Mouse (Mus musculus) limb, embryonic 10.5 days (tissue): ENCODE results near the gene Hes7. TPM values are rescaled to one million over a fixed set of nuclear protein-coding genes. Genes with fewer than 3 reads are reported as not detected.
"Not testable (repeated sequence)": the region's sequence is repeated elsewhere in the genome, so short reads cannot be mapped to it uniquely, and the experiment has no call there.

Experiments
- DNase-seq: peaks from one replicate; pipeline ENCODE4 v3.0.0-alpha.2; 2017; ENCODE audit warnings: low spot score
- H3K27ac ChIP-seq: fragments of 300-500 bp; sonication (generic); 2 replicates; pipeline ENCODE4 v1.5.1; 2016; ENCODE audit warnings: mild to moderate bottlenecking
- H3K27me3 ChIP-seq: fragments of 300-500 bp; sonication (generic); 2 replicates; pipeline ENCODE4 v1.6.1; 2016; ENCODE audit warnings: low read depth, mild to moderate bottlenecking; ENCODE audit not compliant: poor library complexity, severe bottlenecking
- H3K36me3 ChIP-seq: fragments of 300-500 bp; sonication (generic); 2 replicates; pipeline ENCODE4 v1.6.1; 2016; ENCODE audit warnings: mild to moderate bottlenecking, moderate library complexity
- H3K4me1 ChIP-seq: fragments of 300-500 bp; sonication (generic); 2 replicates; pipeline ENCODE4 v1.6.1; 2016
- H3K4me3 ChIP-seq: fragments of 300-500 bp; sonication (generic); 2 replicates; pipeline ENCODE4 v1.5.1; 2016; ENCODE audit warnings: mild to moderate bottlenecking, moderate library complexity
- H3K9me3 ChIP-seq: fragments of 300-500 bp; sonication (generic); replicated peaks from 2 replicates; pipeline ENCODE4 v1.6.1; 2016; ENCODE audit warnings: mild to moderate bottlenecking
- WGBS: fragments of 180-500 bp; shearing (Covaris S2); methylation state at CpG from one replicate; pipeline ENCODE4 v1.1.7; 2016; 5-methylcytosine and 5-hydroxymethylcytosine counted together
- polyA plus RNA-seq: library from polyadenylated mRNA; unstranded; fragments of >200 nt; fragmentation: Nextera tagmentation; extraction: Ambion mirVana; gene quantifications from 2 replicates; pipeline ENCODE4 v1.2.1, GENCODE M21; 2016

The Hes7 gene
- polyA plus RNA-seq, 1 experiment from 2014 or later = 0.90 TPM

GRCm38 (mm10) chr11:69091566-69092385, 28.4 kb upstream of the Hes7 start:
- WGBS = 66% methylated on average over 7 of the region's 7 CpGs
- H3K4me1 ChIP-seq = peaks cover 66% of the 10 kb centered on the region
- no peak for DNase-seq
- H3K27ac ChIP-seq = no peak overlapping the region
- peaks cover 34% of the 10 kb centered on the region for H3K36me3 ChIP-seq
- no peaks in the 10 kb centered on the region for H3K27me3 ChIP-seq
- H3K4me3 ChIP-seq = peak overlapping the region; percentile 13; the same call in 1 of the 2 replicates
- H3K9me3 ChIP-seq = no peaks in the 10 kb centered on the region

- no peaks in the 10 kb centered on the region for H3K27me3 ChIP-seq
- peak; percentile 90 for DNase-seq
- H3K9me3 ChIP-seq = no peaks in the 10 kb centered on the region
- H3K36me3 ChIP-seq = peaks cover 34% of the 10 kb centered on the region
- H3K4me3 ChIP-seq = peak overlapping the region; percentile 13; the same call in 1 of the 2 replicates
- H3K4me1 ChIP-seq = peaks cover 66% of the 10 kb centered on the region
- no peak overlapping the region for H3K27ac ChIP-seq
- 6% methylated on average over 3 of the region's 3 CpGs for WGBS
Measured at GRCm38 (mm10) chr11:69092386-69092751, 27.8 kb upstream of the Hes7 start.

- WGBS = 94% methylated on average over 4 of the region's 4 CpGs
- no peak for DNase-seq
Measured at GRCm38 (mm10) chr11:69092871-69093270, 27.3 kb upstream of the Hes7 start.

DNA sequence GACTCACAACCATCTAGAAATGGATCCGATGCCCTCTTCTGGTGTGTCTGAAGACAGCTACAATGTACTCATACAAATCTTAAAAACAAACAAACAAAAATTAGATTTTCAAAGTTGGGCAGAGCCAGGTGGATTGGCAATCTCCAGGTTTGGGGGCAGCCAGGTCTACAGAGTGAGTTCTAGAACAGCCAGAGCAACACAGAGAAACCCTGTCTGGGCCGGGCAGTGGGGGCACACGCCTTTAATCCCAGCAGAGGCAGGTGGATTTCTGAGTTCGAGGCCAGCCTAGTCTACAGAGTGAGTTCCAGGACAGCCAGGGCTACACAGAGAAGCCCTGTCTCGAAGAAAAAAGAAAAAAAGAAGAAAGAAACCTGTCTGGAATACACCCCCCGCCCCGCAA, 26.3 kb upstream of the Hes7 start:
- WGBS = 85% methylated on average over 7 of the region's 7 CpGs

More at GRCm38 (mm10) chr11:69092871-69093270, 27.3 kb upstream of the Hes7 start:
- no peak overlapping the region for H3K27ac ChIP-seq
- no peaks in the 10 kb centered on the region for H3K9me3 ChIP-seq
- H3K27me3 ChIP-seq = no peaks in the 10 kb centered on the region
- no peak overlapping the region for H3K4me3 ChIP-seq
- peaks cover 67% of the 10 kb centered on the region for H3K4me1 ChIP-seq
- H3K36me3 ChIP-seq = peaks cover 34% of the 10 kb centered on the region

DNA sequence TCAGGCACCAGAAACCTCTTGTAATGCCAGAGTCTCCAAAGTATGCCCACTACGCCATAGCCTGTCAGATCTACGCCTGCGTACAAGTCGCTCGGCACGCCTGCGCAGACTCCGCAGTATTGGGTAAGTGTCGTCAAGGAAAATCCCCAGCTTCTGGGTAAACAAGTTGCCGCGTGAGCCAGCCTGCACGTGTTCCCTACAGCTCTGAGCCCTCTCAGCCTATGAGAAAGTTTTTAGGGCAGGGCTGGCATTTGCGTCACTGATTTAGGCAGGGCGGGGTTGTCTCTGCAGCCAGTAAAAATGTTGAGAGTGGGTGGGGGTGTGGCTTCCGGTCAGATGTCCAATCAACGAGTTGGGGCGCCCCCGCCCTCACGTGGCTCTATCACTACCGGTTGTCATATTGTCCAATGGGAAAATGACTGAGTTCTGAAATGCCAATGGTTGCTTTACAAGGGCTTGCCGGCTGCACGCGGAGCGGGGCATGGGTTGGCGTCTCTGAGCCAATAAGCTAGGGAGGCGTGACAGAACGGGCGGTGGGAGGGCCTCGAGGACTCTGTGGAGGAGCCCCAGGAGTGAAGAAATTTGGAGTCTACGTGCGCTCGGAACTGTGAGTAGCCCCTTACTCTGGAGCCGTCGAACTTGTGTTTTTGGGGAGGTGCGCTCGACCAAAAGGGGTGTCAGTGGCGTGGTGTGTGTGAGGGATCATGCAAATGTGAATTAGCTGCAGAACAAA, 25.3 kb upstream of the Hes7 start, which contains the start of gene Per1:
Gene Per1 (plus strand): TSS at position 521 of the 733 bp plus-strand sequence.
- DNase-seq = peak; percentile 97
- Histone ChIP-seq H3K27ac (peak within 1 kb of the TSS; percentile 70), H3K36me3 (peaks cover 28% of the 10 kb centered on the region), H3K4me1 (peaks cover 67% of the 10 kb centered on the region), H3K9me3 (no peaks in the 10 kb centered on the region), H3K4me3 (peak within 1 kb of the TSS; percentile 65), H3K27me3 (no peaks in the 10 kb centered on the region)
- under 1% methylated on average over 37 of the region's 37 CpGs for WGBS

More for the DNA sequence above, 26.3 kb upstream of the Hes7 start:
- not testable (repeated sequence) for H3K27me3 ChIP-seq, H3K4me3 ChIP-seq, DNase-seq, H3K9me3 ChIP-seq, H3K27ac ChIP-seq
- H3K36me3 ChIP-seq = peaks cover 34% of the 10 kb centered on the region
- peaks cover 67% of the 10 kb centered on the region for H3K4me1 ChIP-seq

- DNase-seq = no peak
- Histone ChIP-seq H3K36me3 (peaks cover 22% of the 10 kb centered on the region), H3K4me1 (peaks cover 69% of the 10 kb centered on the region), H3K27ac (peak overlapping the region; percentile 70), H3K4me3 (peak overlapping the region; percentile 65), H3K9me3 (no peaks in the 10 kb centered on the region), H3K27me3 (no peaks in the 10 kb centered on the region)
- 3% methylated on average over 27 of the region's 27 CpGs for WGBS
Measured at GRCm38 (mm10) chr11:69095511-69096231, 24.5 kb upstream of the Hes7 start.

DNA sequence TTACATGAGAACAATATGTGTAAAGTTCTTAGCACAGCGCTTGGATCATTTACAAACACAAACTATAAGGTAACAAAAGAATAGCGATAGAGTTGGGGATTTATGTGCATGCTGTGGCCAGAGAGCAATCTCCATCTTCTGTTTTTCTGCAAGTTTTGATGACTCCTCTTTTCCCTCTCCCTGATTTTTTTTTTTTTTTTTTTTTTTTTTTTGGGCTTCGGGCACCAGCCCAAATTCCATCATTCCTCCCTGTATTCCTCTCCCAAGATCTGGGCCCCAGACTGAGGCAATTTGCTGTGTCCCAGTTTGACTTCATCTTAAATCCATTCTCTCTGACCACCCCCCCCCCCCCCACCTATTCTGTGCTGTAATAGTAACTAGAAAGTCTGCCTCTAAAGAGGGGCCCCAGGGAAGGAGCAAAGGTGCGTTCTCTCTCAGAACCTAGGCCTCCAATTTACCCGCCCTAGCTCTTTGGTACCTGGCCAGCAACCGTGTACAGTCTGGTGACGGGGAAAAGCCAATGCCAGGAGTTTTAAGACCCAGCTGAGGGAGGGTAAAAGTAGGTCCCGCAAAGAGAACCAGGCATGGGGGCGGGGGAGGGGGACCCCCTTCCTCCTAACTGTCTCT, 23.7 kb upstream of the Hes7 start:
- H3K9me3 ChIP-seq = no peaks in the 10 kb centered on the region
- WGBS = 16% methylated on average over 9 of the region's 9 CpGs
- peaks cover 71% of the 10 kb centered on the region for H3K4me1 ChIP-seq
- no peaks in the 10 kb centered on the region for H3K27me3 ChIP-seq
- DNase-seq = no peak
- peak overlapping the region; percentile 74 for H3K27ac ChIP-seq
- peaks cover 22% of the 10 kb centered on the region for H3K36me3 ChIP-seq
- H3K4me3 ChIP-seq = peak overlapping the region; percentile 65

GRCm38 (mm10) chr11:69096987-69097900, 23.0 kb upstream of the Hes7 start:
- H3K9me3 ChIP-seq = no peaks in the 10 kb centered on the region
- peak overlapping the region; percentile 74 for H3K27ac ChIP-seq
- peaks cover 65% of the 10 kb centered on the region for H3K4me1 ChIP-seq
- DNase-seq = peak; percentile 86
- H3K27me3 ChIP-seq = no peaks in the 10 kb centered on the region
- H3K36me3 ChIP-seq = peaks cover 23% of the 10 kb centered on the region
- WGBS = 4% methylated on average over 29 of the region's 29 CpGs
- peak overlapping the region; percentile 65 for H3K4me3 ChIP-seq

- no peaks in the 10 kb centered on the region for H3K27me3 ChIP-seq
- peak overlapping the region; percentile 86 for H3K27ac ChIP-seq
- WGBS = 27% methylated on average over 8 of the region's 8 CpGs
- H3K9me3 ChIP-seq = no peaks in the 10 kb centered on the region
- H3K4me3 ChIP-seq = peak overlapping the region; percentile 65
- H3K4me1 ChIP-seq = peaks cover 65% of the 10 kb centered on the region
- peaks cover 27% of the 10 kb centered on the region for H3K36me3 ChIP-seq
- DNase-seq = no peak
Measured at GRCm38 (mm10) chr11:69098039-69098761, 22.0 kb upstream of the Hes7 start.

GRCm38 (mm10) chr11:69098762-69099091, 21.5 kb upstream of the Hes7 start:
- H3K27ac ChIP-seq = peak overlapping the region; percentile 86
- WGBS = under 1% methylated on average over 19 of the region's 19 CpGs
- H3K27me3 ChIP-seq = no peaks in the 10 kb centered on the region
- H3K4me1 ChIP-seq = peaks cover 65% of the 10 kb centered on the region
- DNase-seq = peak; percentile 92
- peak overlapping the region; percentile 65 for H3K4me3 ChIP-seq
- H3K36me3 ChIP-seq = peaks cover 32% of the 10 kb centered on the region
- no peaks in the 10 kb centered on the region for H3K9me3 ChIP-seq

GRCm38 (mm10) chr11:69099177-69099914, 20.9 kb upstream of the Hes7 start:
- Histone ChIP-seq H3K27ac (peak overlapping the region; percentile 86), H3K4me3 (peak overlapping the region; percentile 65), H3K4me1 (peaks cover 61% of the 10 kb centered on the region), H3K36me3 (peaks cover 38% of the 10 kb centered on the region), H3K27me3 (no peaks in the 10 kb centered on the region), H3K9me3 (no peaks in the 10 kb centered on the region)
- DNase-seq = no peak
- WGBS = 2% methylated on average over 22 of the region's 22 CpGs
